Mouse (Mus musculus): ENCODE results near the gene Pnrc2. TPM values are rescaled to one million over a fixed set of nuclear protein-coding genes. Genes with fewer than 3 reads are reported as not detected.
A peak's percentile ranks its signal among the peaks of the same experiment; 100 is the strongest.

Gene Pnrc2
- total and polyA plus RNA-seq, 2 experiments from 2014 or later: 78.7 to 107 TPM

GRCm38 (mm10) chr4:135899050-135899448, 25.4 kb upstream of the Pnrc2 start:
- Histone ChIP-seq H3K36me3 (replicated peaks; ENCODE audit: control insufficient read depth, insufficient read depth, low read length) (no peaks in the 10 kb centered on the region), H3K4me2 (ENCODE audit: low read depth, low read length) (no peak overlapping the region), H3K4me1 (ENCODE audit: control insufficient read depth, insufficient read depth) (0 out of 2 replicates have a peak, but pooled peaks cover 5% of the 10 kb centered on the region), H3K27ac (ENCODE audit: low read depth) (no peak overlapping the region), H3K9me3 (replicated peaks; ENCODE audit: control insufficient read depth, low read length) (no peaks in the 10 kb centered on the region), H3K4me3 (ENCODE audit: low read depth, low read length) (no peak overlapping the region), H3K27me3 (ENCODE audit: control insufficient read depth, insufficient read depth, low read length) (no peaks in the 10 kb centered on the region), H3K9ac (replicated peaks; ENCODE audit: low read depth, low read length) (no peak overlapping the region)
- WGBS: 82% methylated on average over 7 of the region's 7 CpGs
- TF ChIP-seq CTCF (IDR thresholded peaks at IDR 0.05; ENCODE audit: low read depth) (no peak), EP300 (IDR thresholded peaks at IDR 0.05; ENCODE audit: low read depth) (no peak)
- ATAC-seq (ENCODE audit: insufficient read depth, low read depth): no peak
- no peak for DNase-seq (ENCODE audit: low spot score)

GRCm38 (mm10) chr4:135898380-135899049, 24.9 kb upstream of the Pnrc2 start:
- H3K9ac ChIP-seq (replicated peaks; ENCODE audit: low read depth, low read length): no peak overlapping the region; the same call in 1 of the 2 replicates
- 0 out of 2 replicates have a peak, but pooled peaks cover 5% of the 10 kb centered on the region for H3K4me1 ChIP-seq (ENCODE audit: control insufficient read depth, insufficient read depth)
- WGBS: 17% methylated on average over 9 of the region's 9 CpGs
- H3K27ac ChIP-seq (ENCODE audit: low read depth): peak overlapping the region; percentile 27
- no peaks in the 10 kb centered on the region for H3K9me3 ChIP-seq (replicated peaks; ENCODE audit: control insufficient read depth, low read length)
- TF ChIP-seq CTCF (IDR thresholded peaks at IDR 0.05; ENCODE audit: low read depth) (no peak), EP300 (IDR thresholded peaks at IDR 0.05; ENCODE audit: low read depth) (no peak)
- DNase-seq (ENCODE audit: low spot score) (peak; percentile 74), ATAC-seq (ENCODE audit: insufficient read depth, low read depth) (peak; percentile 83)
- H3K4me2 ChIP-seq (ENCODE audit: low read depth, low read length): 0 out of 2 replicates have a peak overlapping the region, but pooled peaks have one; percentile 27
- no peaks in the 10 kb centered on the region for H3K27me3 ChIP-seq (ENCODE audit: control insufficient read depth, insufficient read depth, low read length)
- no peaks in the 10 kb centered on the region for H3K36me3 ChIP-seq (replicated peaks; ENCODE audit: control insufficient read depth, insufficient read depth, low read length)
- no peak overlapping the region for H3K4me3 ChIP-seq (ENCODE audit: low read depth, low read length)

- peak overlapping the region; percentile 16; the same call in 1 of the 2 replicates for H3K4me2 ChIP-seq (ENCODE audit: low read depth, low read length)
- no peak for ATAC-seq (ENCODE audit: insufficient read depth, low read depth)
- H3K27ac ChIP-seq (ENCODE audit: low read depth): no peak overlapping the region
- WGBS: 62% methylated on average over 6 of the region's 6 CpGs
- no peaks in the 10 kb centered on the region for H3K27me3 ChIP-seq (ENCODE audit: control insufficient read depth, insufficient read depth, low read length)
- H3K4me3 ChIP-seq (ENCODE audit: low read depth, low read length): no peak overlapping the region
- H3K9ac ChIP-seq (replicated peaks; ENCODE audit: low read depth, low read length): no peak overlapping the region
- H3K4me1 ChIP-seq (ENCODE audit: control insufficient read depth, insufficient read depth): 0 out of 2 replicates have a peak, but pooled peaks cover 5% of the 10 kb centered on the region
- no peak for TF ChIP-seq CTCF (IDR thresholded peaks at IDR 0.05; ENCODE audit: low read depth)
- no peak for TF ChIP-seq EP300 (IDR thresholded peaks at IDR 0.05; ENCODE audit: low read depth)
- H3K9me3 ChIP-seq (replicated peaks; ENCODE audit: control insufficient read depth, low read length): no peaks in the 10 kb centered on the region
- DNase-seq (ENCODE audit: low spot score): no peak
- no peaks in the 10 kb centered on the region for H3K36me3 ChIP-seq (replicated peaks; ENCODE audit: control insufficient read depth, insufficient read depth, low read length)
Measured at GRCm38 (mm10) chr4:135896157-135896556, 22.5 kb upstream of the Pnrc2 start.

DNA sequence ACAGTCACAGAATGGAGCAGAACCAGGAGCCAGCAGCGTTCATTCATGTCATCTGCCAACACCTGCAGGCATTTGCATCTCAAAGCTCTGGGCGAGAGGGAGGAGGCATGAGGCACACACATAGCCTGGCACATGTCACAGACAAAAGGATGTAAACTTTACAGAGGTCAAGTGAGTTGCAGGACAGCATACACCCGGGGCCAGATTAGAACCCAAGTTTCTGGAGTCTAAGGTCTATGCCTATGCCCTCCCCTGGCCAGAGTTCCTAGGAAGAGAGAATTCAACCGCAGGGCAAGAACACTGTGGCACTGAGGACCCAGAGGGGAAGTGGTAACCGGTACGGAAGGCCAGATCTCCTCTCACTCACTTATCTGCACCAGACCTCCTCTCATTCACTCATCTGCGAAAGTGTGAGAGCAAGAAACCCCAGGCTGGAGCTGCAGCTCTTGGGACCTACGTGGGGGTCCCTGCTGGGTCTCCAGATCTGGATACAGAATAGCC, 21.5 kb upstream of the Pnrc2 start, which contains the start of gene Cnr2:
TSS of gene Cnr2 (plus strand) at position 324 of the 501 bp plus-strand sequence.
- H3K4me2 ChIP-seq (ENCODE audit: low read depth, low read length): peak within 1 kb of the TSS; percentile 16; the same call in 1 of the 2 replicates
- H3K36me3 ChIP-seq (replicated peaks; ENCODE audit: control insufficient read depth, insufficient read depth, low read length): no peaks in the 10 kb centered on the region
- no peak within 1 kb of the TSS for H3K9ac ChIP-seq (replicated peaks; ENCODE audit: low read depth, low read length)
- no peak within 1 kb of the TSS; the same call in 1 of the 2 replicates for H3K4me3 ChIP-seq (ENCODE audit: low read depth, low read length)
- DNase-seq (ENCODE audit: low spot score): no peak
- 0 out of 2 replicates have a peak, but pooled peaks cover 5% of the 10 kb centered on the region for H3K4me1 ChIP-seq (ENCODE audit: control insufficient read depth, insufficient read depth)
- ATAC-seq (ENCODE audit: insufficient read depth, low read depth): no peak
- H3K27me3 ChIP-seq (ENCODE audit: control insufficient read depth, insufficient read depth, low read length): no peaks in the 10 kb centered on the region
- TF ChIP-seq EP300 (IDR thresholded peaks at IDR 0.05; ENCODE audit: low read depth): no peak
- TF ChIP-seq CTCF (IDR thresholded peaks at IDR 0.05; ENCODE audit: low read depth): no peak
- H3K27ac ChIP-seq (ENCODE audit: low read depth): no peak within 1 kb of the TSS
- no peaks in the 10 kb centered on the region for H3K9me3 ChIP-seq (replicated peaks; ENCODE audit: control insufficient read depth, low read length)
- WGBS: 29% methylated on average over 8 of the region's 8 CpGs

DNA sequence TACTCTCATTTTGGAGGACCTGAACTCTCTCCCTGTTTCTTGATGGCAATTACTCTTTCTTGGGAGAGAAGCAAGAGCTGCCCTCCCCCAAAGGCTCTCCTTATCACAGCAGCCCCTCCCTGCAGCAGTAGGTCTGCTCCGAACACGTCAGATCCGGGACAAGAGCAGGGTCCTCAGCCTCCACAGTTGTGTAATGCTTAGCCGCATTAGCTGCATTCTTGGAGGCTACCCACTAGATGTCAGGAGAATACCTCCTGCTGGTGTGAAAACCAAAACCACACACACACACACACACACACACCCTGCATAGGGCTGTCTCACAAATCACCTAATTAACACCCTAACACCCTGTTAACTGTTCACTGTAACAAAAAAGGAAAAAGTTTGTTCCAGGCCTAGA, 19.2 kb upstream of the Pnrc2 start:
- WGBS: 22% methylated on average over 4 of the region's 4 CpGs
- H3K4me1 ChIP-seq (ENCODE audit: control insufficient read depth, insufficient read depth): no peaks in the 10 kb centered on the region
- no peak overlapping the region for H3K4me3 ChIP-seq (ENCODE audit: low read depth, low read length)
- H3K4me2 ChIP-seq (ENCODE audit: low read depth, low read length): no peak overlapping the region
- no peaks in the 10 kb centered on the region for H3K9me3 ChIP-seq (replicated peaks; ENCODE audit: control insufficient read depth, low read length)
- H3K27ac ChIP-seq (ENCODE audit: low read depth): no peak overlapping the region
- no peak overlapping the region for H3K9ac ChIP-seq (replicated peaks; ENCODE audit: low read depth, low read length)
- no peaks in the 10 kb centered on the region for H3K27me3 ChIP-seq (ENCODE audit: control insufficient read depth, insufficient read depth, low read length)
- TF ChIP-seq EP300 (IDR thresholded peaks at IDR 0.05; ENCODE audit: low read depth) (no peak), CTCF (IDR thresholded peaks at IDR 0.05; ENCODE audit: low read depth) (peak; percentile 18; the same call in 1 of the 2 replicates)
- DNase-seq (ENCODE audit: low spot score) (no peak), ATAC-seq (ENCODE audit: insufficient read depth, low read depth) (no peak)
- H3K36me3 ChIP-seq (replicated peaks; ENCODE audit: control insufficient read depth, insufficient read depth, low read length): no peaks in the 10 kb centered on the region
